Mouse (Mus musculus) kidney, postnatal 4 days (tissue): ENCODE data around the gene Defb19.

Experiments used
- DNase-seq, 2 experiments: peaks; one replicate each; pipeline ENCODE4 v3.0.0; 2021; ENCODE audit warnings: mixed read lengths in 2 of 2

Defb19 gene

GRCm38 (mm10) chr2:152586926-152587560 is 6.9 kb upstream of the Defb19 start:
- peak; percentile 26 to 41 for DNase-seq

- no peak for DNase-seq
These were observed 500 bp upstream of the Defb19 start for GRCm38 (mm10) chr2:152580612-152581011.

- DNase-seq: no peak
These were observed 6.6 kb downstream of the Defb19 start for GRCm38 (mm10) chr2:152573484-152573883.

GRCm38 (mm10) chr2:152572114-152572794 is 7.9 kb downstream of the Defb19 start, which contains the start of gene Defb21:
TSS of gene Defb21 (plus strand) at chr2:152572744.
- peak; percentile 56 to 61 for DNase-seq

- peak in 1 of 2 experiments; percentile 39 for DNase-seq
These were observed 9.8 kb downstream of the Defb19 start for GRCm38 (mm10) chr2:152570313-152570712.

- no peak for DNase-seq
These were observed 10.2 kb downstream of the Defb19 start for GRCm38 (mm10) chr2:152569881-152570280.

- DNase-seq: no peak
These were observed 11.1 kb downstream of the Defb19 start, which contains the start of gene Gm17416 for GRCm38 (mm10) chr2:152569038-152569437. TSS of gene Gm17416 (plus strand) at chr2:152569338.

GRCm38 (mm10) chr2:152556655-152557054 is 23.5 kb downstream of the Defb19 start:
- no peak for DNase-seq

- peak; percentile 88 to 89 for DNase-seq
These were observed 26.2 kb downstream of the Defb19 start for GRCm38 (mm10) chr2:152553774-152554423.

GRCm38 (mm10) chr2:152548124-152548523 is 32.0 kb downstream of the Defb19 start:
- no peak for DNase-seq

GRCm38 (mm10) chr2:152544691-152545090 is 35.4 kb downstream of the Defb19 start:
- DNase-seq: peak; percentile 74 to 84

GRCm38 (mm10) chr2:152543478-152543877 is 36.6 kb downstream of the Defb19 start:
- peak; percentile 24 to 36 for DNase-seq

GRCm38 (mm10) chr2:152542897-152543296 is 37.2 kb downstream of the Defb19 start:
- DNase-seq: no peak

GRCm38 (mm10) chr2:152541979-152542378 is 38.1 kb downstream of the Defb19 start:
- no peak for DNase-seq

- peak; percentile 62 to 75 for DNase-seq
These were observed 40.0 kb downstream of the Defb19 start, which contains the start of gene Defb29 for GRCm38 (mm10) chr2:152539944-152540710. TSS of gene Defb29 (minus strand) at chr2:152540098.
